Mouse (Mus musculus) frontal cortex, postnatal 25 days (tissue): ENCODE results near the gene Kcnk10.
A peak's percentile ranks its signal among the peaks of the same experiment; 100 is the strongest.

Experiments used
- DNase-seq, 2 experiments: peaks; one replicate each; pipeline ENCODE4 v3.0.0; 2022; ENCODE audit warnings: low spot score in 2 of 2

Gene Kcnk10

DNA sequence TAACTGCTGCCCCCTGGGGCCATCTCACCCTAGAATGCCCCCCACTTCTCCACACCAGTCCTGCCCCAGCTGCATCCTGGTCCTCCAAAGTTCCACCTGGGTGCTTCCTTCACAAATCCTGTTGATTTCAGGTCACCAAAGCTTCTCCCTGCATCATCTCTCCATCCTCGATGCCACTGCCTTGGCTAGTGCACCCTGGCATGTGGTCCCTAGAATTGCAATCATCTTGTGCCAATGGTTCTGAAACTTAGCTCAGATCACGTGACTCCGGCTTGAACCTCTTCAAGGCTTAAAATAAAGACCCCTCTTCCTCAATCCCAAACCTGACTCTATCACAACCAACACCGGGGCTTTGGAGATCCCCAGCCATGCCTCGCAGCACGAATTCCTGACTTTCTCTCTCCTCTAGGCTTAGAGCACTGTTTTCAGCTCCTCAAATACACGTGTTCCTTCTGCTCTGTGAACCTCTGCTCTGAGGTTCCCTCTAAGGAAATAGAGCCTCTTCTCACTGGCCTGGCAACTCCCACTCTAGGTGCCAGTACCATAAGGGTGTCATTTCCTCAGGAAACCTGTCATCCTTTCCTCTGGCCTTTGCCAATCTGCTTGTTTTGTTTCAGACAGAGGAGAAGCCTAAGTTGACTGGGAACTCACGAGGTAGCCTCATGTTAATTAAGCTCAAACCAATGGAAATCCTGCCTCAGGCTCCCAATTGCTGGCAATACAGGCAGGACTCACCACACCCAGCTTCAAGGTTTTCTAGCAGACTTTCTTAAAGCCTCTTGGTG, 6.0 kb downstream of the Kcnk10 start:
- DNase-seq, result no peak

DNA sequence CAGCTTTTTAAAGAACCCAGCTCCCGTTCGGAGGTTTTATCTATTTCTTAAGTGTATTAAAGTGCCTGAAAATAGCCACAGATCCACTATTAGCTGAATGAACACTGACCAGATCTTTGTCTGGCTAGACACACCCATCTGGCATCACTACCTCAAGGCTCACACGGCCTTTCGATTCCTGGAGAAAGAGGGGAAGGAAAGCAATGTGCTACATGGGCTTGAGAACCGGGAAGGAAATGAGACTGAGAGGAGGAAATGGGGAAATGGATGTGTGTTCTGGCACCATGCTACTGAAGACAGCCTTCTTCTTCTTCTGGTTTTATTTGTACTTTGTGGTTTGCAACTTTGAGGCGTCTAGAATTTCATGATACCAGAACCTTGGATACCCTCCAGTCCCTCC, 8.7 kb downstream of the Kcnk10 start:
- no peak for DNase-seq

DNA sequence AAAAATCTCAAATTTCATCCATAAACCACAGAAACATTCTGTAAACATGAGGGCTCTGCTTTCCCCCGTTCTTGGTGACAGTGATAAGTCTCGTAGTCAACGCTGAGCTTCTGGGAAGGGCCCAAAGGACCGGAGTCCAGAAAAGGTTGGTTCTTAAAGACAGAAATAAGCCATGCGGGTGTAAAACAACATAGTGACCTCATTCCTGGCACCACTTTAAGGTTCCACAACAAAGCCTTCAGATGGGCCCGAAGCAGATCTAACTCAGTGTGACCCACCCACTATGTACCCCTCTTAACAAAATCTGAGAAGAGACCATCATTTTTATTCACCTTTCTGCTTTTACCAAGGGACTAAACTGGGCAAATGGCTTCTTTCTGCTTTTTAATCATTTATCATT, 10.2 kb downstream of the Kcnk10 start:
- DNase-seq, result no peak

DNA sequence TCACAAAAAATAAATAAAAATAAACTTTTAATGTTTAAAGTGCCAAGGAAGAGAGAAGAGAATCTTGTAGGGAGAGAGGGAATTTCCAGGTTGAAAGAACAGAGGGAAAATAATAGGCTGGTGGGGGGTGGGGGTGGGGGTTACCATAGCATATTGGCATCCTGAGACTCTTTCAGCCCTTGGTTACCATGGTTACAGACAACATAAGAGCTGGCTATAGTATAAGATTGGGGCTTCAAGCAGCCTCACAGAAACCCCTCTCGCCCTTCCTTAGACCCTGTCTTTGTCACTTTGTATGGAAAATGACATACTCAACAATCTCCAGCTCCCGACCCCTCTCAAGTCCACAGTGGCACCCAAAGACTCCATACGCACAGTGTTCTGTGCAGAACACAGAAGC, 13.7 kb downstream of the Kcnk10 start:
- no peak for DNase-seq

DNA sequence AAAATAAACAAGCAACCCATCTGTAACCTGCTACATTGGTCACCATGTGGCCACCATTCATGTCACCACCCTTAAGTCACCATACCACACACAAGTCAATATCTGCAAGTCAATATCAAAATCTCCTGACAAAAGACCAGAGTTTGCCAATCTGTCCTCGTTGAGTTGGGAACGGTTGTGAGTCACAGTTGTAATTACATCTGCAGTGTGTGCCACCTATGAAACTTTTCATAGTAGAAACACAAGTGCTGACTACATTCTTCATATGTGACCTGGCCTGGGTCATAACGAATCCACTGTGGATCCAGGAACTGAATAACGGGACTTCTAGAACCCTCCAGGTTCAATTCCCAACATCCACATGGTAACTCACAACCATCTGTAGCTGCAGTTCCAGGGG, 14.8 kb downstream of the Kcnk10 start:
- DNase-seq, result no peak

DNA sequence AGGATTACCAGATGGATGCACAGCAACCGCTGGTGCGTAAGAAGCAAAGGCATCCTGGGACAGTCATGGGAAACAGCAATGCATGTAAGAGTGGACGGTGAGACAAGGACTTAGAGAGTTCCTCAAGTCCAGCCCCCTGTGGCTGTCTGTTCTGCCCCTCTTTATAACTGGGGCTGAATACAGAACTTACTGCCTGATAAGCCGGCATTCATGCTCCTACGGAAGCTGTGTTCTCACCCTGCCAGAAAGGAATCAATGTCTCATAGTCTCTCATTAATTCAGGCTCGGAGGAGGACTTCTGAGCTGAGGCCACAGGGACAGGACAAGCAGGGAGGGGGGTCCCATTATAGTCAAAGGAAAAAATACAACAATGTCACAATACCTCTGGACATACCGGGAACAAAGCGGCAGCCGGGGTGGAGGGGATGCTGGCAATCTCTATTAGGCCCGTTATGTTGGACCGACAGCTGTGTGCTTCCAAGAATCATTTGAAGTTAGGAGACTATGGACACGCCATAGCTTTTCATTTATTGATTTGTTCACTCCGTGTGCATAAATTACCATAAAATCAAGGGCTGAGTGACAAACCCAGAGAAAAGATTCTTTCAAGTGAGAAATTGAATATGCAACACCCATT, 15.7 kb downstream of the Kcnk10 start:
- DNase-seq, result no peak

DNA sequence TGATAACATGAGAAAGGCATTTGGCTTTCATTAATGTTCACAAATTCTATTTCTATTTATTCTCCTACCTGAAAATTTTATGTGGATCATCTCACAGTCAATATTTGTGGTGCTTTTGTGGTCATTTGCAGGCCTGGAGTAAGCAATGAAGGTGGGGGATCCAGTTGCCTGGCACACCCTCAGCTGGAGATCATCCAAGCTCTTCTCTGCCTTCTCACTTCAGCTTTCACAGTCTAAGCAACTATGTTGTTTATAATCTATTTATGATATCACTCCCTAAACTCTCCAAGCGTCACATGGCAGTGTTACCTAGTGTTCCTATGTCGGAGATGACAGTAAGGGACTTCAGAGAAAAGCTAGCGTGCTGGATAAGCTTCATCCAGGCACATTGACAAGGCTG, 18.1 kb downstream of the Kcnk10 start:
- no peak for DNase-seq

DNA sequence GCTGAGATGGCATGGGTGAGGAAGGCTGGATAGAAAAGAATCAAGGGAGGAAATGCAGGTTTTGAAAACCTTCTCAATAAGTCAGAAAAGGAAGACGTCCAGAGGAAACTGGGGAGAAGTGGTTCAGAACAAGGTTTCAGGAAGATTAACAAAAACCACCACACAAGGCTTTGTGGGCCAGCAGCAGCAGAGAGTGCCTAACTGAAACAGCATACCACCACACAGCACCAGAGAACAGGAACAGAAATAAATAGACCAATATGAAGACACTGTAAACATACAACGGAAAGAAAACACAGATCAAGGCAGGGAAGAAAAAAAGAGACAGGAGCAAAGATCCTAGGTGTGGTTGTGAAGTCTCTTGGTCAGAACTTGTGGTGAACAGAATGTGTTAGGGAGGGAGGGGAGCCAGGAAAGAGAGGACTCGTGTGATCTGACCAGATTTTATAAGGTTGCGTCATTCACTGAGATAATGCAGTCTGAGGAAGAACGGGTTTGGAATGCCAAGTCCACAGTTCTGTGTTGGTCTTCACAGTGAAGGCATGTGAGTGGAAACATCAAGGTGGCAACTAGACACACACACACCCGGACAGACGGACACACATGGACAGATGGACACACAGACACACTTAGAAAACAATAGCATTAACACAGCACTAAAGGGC, 21.0 kb downstream of the Kcnk10 start:
- no peak for DNase-seq

DNA sequence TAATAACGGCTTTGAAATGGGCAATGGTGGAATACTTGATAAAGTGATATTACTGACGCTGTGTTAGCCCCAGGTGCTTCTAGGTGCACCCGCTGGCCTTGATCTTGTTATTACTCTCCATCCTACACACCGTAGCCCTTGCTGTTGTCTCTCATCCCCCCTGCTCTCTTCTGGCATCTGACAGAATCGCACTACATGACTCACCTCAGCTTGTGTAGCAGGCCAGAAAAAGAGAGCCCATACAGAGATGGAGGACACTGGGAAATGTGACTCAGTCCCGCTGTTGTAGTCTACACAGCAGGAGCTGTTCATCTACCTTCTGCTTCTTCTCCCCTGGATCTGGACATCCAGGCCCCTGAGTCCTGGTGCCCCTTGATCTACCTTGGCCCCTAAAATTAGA, 28.1 kb downstream of the Kcnk10 start:
- no peak for DNase-seq

DNA sequence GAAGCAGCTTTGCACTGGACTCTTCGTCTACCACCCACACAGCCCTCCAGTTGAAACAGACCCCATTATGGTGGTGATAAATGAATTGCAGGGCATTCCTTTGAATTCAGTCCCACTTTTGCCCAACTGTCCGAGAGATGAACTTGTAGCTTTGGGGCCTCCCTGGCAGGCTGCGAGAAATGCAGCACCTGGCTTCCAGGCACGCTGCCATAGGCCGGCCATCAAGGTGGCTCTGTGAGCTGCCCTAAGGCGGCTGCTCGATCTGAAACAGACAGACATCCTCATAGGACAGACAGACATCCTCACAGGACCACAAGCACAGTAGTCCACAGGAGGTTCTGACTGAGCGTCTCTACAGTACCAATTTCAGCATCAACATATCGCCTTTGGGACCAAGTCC, 30.0 kb downstream of the Kcnk10 start:
- DNase-seq, result no peak

DNA sequence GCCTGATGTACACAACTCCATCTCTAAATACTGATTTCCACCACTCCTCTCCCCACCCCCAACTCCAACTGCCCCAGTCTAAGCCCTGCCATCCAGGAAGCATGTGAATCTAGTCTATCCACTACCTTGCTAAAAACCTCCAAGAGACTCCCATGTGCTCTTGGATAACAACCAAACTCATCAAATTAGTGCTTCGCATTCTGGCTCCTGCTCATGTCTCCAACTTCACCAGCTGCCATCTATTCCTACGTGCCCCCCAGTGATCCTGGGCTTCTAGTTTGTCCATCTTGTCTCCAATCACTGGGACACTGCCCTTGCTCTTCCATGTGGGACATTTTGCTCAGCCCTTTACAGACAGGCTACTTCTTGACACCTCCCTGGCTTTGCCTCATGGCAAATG, 32.2 kb downstream of the Kcnk10 start:
- DNase-seq, result no peak

DNA sequence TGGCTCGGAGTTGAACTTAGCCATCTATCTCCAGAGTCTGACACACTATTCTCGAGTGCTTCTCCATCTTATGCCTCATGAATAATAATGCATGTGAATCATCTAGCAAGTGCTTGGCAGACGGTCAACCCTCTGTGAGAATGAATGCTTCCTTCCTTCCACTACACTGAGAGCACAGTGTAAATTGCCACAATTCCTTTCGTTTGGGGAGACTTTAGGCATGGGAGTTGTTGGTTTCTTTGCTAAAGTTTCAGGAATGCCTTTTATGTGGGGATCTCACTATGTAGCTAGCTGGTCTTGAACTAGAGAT, 32.9 kb downstream of the Kcnk10 start:
- DNase-seq, result peak; percentile 22 to 34

DNA sequence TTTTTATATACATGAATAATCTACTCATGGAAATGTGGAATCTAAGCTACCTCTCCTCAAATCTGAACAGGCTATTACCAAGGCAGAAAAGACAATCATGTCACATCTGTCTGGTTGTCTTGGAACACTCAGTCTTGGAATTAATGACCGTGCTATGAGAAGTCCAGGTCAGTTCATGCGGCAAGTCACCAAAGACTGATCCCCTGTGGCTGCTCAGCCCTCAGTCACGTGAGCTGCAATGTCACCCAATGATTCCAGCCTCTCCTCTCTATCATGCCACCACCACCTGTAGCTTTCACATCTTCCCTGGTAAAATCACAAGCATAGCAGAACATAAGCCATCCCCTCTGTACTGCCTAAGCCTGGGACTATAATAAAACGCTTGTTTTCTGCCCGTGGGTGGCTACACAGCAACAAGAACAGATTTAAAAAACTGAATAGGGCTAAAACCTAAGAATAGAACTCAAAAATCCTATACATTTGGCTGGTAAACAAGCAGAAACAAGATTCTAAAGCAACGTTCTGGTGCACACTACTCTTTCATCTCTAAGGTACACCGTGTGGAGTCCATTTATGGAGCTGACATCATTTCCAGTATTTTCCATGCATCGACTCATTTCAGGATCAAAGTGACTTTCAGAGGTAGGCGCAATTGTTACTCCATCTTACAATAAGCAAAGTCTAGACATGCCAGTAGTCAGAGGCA, 33.4 kb downstream of the Kcnk10 start:
- no peak for DNase-seq

DNA sequence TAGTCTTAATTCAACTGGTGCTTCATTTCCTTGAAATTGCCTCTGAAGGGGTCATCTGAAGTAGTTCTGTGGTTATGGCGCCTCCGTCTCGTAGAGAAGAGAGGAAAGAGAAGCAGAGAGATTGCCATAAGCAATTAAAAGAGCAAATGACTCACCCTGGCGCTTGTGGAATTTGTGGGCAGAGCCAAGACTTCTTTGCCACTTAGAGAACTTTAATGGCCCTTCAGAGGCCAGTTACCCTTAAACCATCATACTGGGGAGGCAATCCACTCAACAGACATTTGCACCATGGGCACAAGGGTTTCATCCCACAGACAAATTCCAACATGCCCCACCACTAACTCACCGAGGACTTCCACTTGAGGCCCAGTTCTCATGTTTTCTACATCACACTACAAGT, 41.4 kb downstream of the Kcnk10 start:
- no peak for DNase-seq

DNA sequence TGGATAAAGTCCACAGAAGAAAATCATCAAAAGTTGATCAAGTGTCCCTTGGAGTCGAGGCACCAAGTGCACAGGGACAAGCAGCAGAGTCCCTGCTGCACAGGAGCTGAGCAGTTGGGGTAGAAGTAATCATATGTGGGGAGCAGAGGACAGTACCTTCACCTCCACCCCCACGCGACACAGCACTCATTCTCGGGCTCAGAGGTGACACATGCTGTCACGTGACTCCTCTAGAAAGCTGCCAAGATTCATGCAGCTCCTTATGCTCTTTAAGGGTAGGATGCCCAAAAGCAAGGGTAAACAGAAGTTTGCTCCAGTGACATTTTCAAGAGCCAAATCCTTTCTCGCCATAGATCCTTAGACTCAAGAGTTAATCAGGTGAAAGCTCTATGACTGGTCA, 42.1 kb downstream of the Kcnk10 start:
- no peak for DNase-seq

DNA sequence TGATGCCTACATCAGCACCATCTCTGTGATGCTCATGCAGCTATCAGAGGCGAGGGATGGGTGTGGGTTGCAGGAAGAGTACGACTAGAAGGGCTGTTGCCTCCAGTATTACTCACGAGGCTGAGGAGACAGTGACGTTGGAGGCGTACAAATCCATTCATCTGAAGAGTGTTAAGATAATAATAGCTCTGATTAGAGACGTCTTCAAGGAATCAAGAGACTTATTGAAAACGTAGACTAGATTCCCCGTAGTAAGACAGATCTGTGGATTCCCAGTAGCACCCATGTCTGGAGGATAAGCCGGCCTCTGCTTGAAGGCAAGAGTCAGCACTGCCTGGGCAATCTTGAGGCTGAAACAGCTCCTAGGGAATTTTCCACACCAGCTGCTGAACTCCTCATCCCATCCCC, 42.6 kb downstream of the Kcnk10 start:
- DNase-seq, result peak in 1 of 2 experiments; percentile 32

DNA sequence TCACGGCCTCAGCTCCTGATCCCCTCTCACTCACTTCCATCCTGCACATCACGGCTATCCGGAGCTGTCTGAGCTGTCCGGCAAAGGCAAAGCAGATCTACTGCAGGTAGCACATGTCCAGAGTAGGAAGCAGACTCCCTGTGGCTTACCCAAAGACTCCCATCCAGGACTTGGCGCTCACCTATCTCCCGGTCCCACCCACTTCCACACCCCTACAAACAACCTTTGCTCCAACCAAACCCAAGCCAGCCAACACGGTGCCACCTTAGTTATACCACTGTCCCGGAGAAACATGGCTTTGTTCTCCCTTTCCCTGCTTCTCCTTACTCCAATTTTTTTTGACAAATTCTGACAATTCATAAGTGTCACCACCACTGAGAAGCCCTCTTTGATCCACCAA, 49.5 kb downstream of the Kcnk10 start:
- DNase-seq, result no peak

DNA sequence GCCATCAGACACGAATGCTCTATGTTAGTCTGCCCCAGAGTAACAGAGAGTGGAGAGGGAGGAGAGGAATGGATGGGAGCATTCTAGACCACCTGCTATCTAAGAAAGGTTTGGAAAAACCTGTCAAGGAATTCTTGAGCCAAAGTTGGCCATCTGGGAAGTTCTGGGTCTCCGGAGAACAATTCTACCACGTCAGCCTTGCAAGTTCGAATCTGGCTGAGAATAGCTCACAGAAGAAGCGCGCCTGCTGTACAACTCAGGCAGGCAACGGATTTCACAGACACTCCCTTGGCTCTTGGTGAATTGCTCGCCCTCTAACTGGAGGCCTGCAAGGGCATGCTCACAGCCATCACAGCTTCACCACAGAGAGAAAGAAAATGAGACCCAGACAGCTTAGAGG, 52.7 kb downstream of the Kcnk10 start:
- DNase-seq, result no peak

DNA sequence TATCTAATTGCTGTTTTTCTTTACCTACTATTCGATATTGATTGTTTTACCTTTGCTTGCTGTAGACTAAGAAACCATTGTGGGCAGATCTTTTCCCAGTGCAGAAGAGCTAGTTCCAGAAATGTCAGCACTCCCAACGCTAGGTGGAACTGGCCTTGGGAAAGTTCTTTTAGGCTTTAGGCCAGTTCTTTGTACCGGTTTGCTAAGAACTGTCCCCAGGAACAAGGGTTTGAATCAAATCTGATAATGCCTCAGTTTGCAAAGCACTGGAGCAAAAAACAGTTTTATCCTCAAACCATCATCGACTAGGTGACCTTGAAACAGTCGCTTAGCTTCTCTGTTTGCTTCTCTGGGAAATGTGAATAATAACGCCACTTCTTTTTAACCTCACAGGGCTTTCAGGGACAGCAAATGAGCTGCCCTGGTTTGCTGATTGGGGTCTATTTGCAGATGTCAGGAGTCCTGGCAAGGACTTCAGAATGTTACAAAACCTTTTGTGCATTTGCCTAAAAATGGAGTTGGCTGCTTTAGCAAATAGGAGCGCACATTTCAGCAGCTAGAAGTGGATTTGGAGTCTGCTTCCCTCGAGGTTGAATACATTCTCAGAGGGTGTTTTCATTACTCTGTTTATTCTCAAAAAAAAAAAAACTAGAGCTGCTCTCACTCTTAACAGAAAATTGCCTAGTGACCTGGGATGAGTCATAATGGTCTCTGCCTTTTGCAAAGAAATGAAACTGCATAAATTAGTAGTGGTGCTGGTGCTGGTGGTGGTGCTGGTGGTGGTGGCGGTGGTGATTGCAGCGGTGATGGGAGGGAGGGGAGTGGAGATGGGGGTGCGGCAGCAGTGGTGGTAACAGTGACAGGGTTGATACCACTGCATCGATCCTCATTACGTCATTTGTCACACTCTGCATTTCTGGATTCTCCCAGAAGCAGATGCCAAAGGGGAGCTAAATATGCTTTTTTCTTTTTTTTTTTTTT, 53.5 kb downstream of the Kcnk10 start:
- DNase-seq, result no peak

DNA sequence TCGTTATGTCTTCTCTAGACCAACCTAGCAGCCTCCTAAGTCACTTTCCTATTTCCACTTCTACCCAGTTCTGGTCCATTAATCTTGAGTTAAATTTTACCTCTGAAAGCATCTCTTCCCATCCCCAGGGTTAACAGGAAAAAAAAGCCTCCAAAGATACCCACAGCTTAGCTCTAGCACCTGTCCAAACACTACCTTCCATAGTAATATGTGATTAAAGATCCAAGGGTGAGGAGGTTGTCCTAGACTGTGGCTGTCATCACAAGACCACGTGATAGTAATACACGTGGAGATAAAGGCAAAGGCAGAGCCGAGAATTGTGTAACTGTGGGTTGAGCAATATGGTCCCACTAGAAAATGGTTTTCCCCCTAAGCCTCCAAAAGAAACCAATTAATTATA, 56.8 kb downstream of the Kcnk10 start:
- no peak for DNase-seq

DNA sequence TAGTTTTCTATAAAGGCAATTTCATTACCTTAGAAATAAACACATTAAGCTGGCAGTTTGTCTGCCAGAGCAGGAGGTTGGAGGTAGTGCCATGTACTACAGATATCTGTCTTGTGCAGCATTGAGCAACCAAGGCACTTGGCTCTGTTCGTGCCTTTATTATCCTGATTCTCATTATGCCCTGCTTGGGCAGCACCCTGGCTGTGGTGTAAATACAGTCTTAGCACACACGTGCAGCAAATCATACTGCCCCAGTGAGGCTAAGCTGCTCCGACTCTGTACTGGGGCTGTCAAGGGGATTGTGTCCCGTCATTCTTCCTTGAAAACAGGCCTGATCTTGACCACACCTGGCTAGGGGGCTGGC, 57.6 kb downstream of the Kcnk10 start:
- DNase-seq, result no peak
